Mouse (Mus musculus) myocyte (in vitro differentiated cells): ENCODE measurements around the gene Fgd2.

Experiments
- CEBPB ChIP-seq: IDR thresholded peaks from 2 replicates; pipeline ENCODE4 v1.6.1; 2011; ENCODE audit warnings: mild to moderate bottlenecking, moderate library complexity; ENCODE audit not compliant: poor library complexity, insufficient read depth, severe bottlenecking
- MAX ChIP-seq: IDR thresholded peaks from one replicate; pipeline ENCODE4 v1.6.1; 2011; ENCODE audit warnings: low read depth, mild to moderate bottlenecking, control low read depth
- MYOD1 ChIP-seq, 3 experiments: IDR thresholded peaks; one replicate each; pipeline ENCODE4 v1.6.1; 2011; ENCODE audit warnings: control low read depth in 2 of 3, low read depth in 2 of 3, mild to moderate bottlenecking in 2 of 3, moderate library complexity in 1 of 3; ENCODE audit not compliant: insufficient read length in 2 of 3, control insufficient read depth in 1 of 3
- MYOG ChIP-seq, 3 experiments: IDR thresholded peaks; one replicate each; pipeline ENCODE4 v1.6.1; 2011; ENCODE audit warnings: control low read depth in 2 of 3, low read depth in 2 of 3, mild to moderate bottlenecking in 2 of 3; ENCODE audit not compliant: insufficient read length in 2 of 3, control insufficient read depth in 1 of 3, insufficient read depth in 1 of 3
- POLR2A ChIP-seq: IDR thresholded peaks from one replicate; pipeline ENCODE4 v1.6.1; 2011; ENCODE audit warnings: low read depth, mild to moderate bottlenecking, control low read depth, moderate library complexity; ENCODE audit not compliant: insufficient read length
- REST ChIP-seq: IDR thresholded peaks from one replicate; pipeline ENCODE4 v1.6.1; 2011; ENCODE audit warnings: mild to moderate bottlenecking, control low read depth, moderate library complexity; ENCODE audit not compliant: insufficient read depth, insufficient read length
- SRF ChIP-seq: IDR thresholded peaks from one replicate; pipeline ENCODE4 v1.6.1; 2011; ENCODE audit warnings: low read depth; ENCODE audit not compliant: control insufficient read depth, insufficient read length
- TCF12 ChIP-seq: IDR thresholded peaks from one replicate; pipeline ENCODE4 v1.6.1; 2011; ENCODE audit warnings: mild to moderate bottlenecking, control low read depth; ENCODE audit not compliant: poor library complexity, insufficient read depth, severe bottlenecking
- USF1 ChIP-seq: IDR thresholded peaks from one replicate; pipeline ENCODE4 v1.6.1; 2011; ENCODE audit warnings: low read depth, mild to moderate bottlenecking, control low read depth, moderate library complexity

GRCm38 (mm10) chr17:29360761-29361221 is at the start of gene Fgd2:
- TF ChIP-seq MYOG (IDR thresholded peaks at IDR 0.05; ENCODE audit: control insufficient read depth in 1 of 3, insufficient read depth in 1 of 3, insufficient read length in 2 of 3, low read depth in 2 of 3) (no peak), SRF (no peak), USF1 (no peak), POLR2A (no peak), REST (no peak), CEBPB (no peak), TCF12 (no peak), MAX (no peak), MYOD1 (IDR thresholded peaks at IDR 0.05; ENCODE audit: control insufficient read depth in 1 of 3, insufficient read length in 2 of 3, low read depth in 2 of 3) (no peak)
